Mouse (Mus musculus) inflammation-experienced regulatory T-cells, adult 6 months (primary cell): Measurements from ENCODE around the gene Minos1. TPM values are rescaled to one million over a fixed set of nuclear protein-coding genes. Genes with fewer than 3 reads are reported as not detected.

Source experiments
- ATAC-seq: one replicate; pipeline ENCODE4 v1.8.0; 2017
- polyA plus RNA-seq, 3 experiments: library from polyadenylated mRNA; unstranded; fragments of 100-300 nt; shearing (Covaris generic); gene quantifications; one replicate each; pipeline ENCODE4 v1.2.1; 2017

The Minos1 gene
- polyA plus RNA-seq, 3 experiments from 2014 or later: 341 to 392 (median 352) TPM

- ATAC-seq: no peak
Measured at GRCm38 (mm10) chr4:139058029-139058428, 72.9 kb downstream of the Minos1 start.

GRCm38 (mm10) chr4:139057291-139057690 lies 73.6 kb downstream of the Minos1 start:
- ATAC-seq: no peak

GRCm38 (mm10) chr4:139055744-139056143 lies 75.2 kb downstream of the Minos1 start:
- no peak for ATAC-seq

- ATAC-seq: no peak
Measured at GRCm38 (mm10) chr4:139055336-139055735, 75.6 kb downstream of the Minos1 start.

- ATAC-seq: no peak
Measured at GRCm38 (mm10) chr4:139054300-139054923, 76.5 kb downstream of the Minos1 start.

- no peak for ATAC-seq
Measured at GRCm38 (mm10) chr4:139053391-139053790, 77.5 kb downstream of the Minos1 start.

- ATAC-seq: no peak
Measured at GRCm38 (mm10) chr4:139052796-139053195, 78.1 kb downstream of the Minos1 start.

Other genes starting within 250 kb of the Minos1 start
- gene Otud3, start 217.2 kb downstream of the Minos1 start, polyA plus RNA-seq: under 1 TPM in 2 of 3 experiments, not detected in 1; 0.29 to 0.54 TPM
- gene Rnf186, start 164.0 kb downstream of the Minos1 start, polyA plus RNA-seq: not detected
- gene Tmco4, start 158.2 kb downstream of the Minos1 start, polyA plus RNA-seq: 10 to 100 TPM; 23.3 to 30.2 (median 30.0) TPM
- not detected for gene Htr6, start 55.5 kb downstream of the Minos1 start, polyA plus RNA-seq
- under 1 TPM in 2 of 3 experiments, not detected in 1; 0.60 to 0.82 TPM for gene Nbl1, start 38.1 kb downstream of the Minos1 start, polyA plus RNA-seq
- 100 to 1,000 TPM; 536 to 831 (median 607) TPM for gene Capzb, start 61.8 kb upstream of the Minos1 start, polyA plus RNA-seq
- gene Pqlc2, start 179.6 kb upstream of the Minos1 start, polyA plus RNA-seq: 10 to 100 TPM in 1 of 3 experiments, 1 to 10 TPM in 2; 7.6 to 10.0 (median 9.7) TPM
- gene Akr7a5, start 179.6 kb upstream of the Minos1 start, polyA plus RNA-seq: 1 to 10 TPM; 5.4 to 7.7 (median 6.8) TPM
- gene Mrto4, start 221.5 kb upstream of the Minos1 start, polyA plus RNA-seq: 10 to 100 TPM; 34.9 to 56.1 (median 49.1) TPM
- 10 to 100 TPM; 19.5 to 25.3 (median 24.8) TPM for gene Emc1, start 221.5 kb upstream of the Minos1 start, polyA plus RNA-seq
- gene Ubr4, start 221.5 kb upstream of the Minos1 start, polyA plus RNA-seq: 10 to 100 TPM; 32.1 to 69.4 (median 56.7) TPM